Mouse (Mus musculus): ENCODE results near the gene Gm14147. TPM values are rescaled to one million over a fixed set of nuclear protein-coding genes. Genes with fewer than 3 reads are reported as not detected.
"Not testable (repeated sequence)": the region's sequence is repeated elsewhere in the genome, so short reads cannot be mapped to it uniquely, and the experiment has no call there.

Gm14147 gene
- not detected in 2 replicates for polyA plus RNA-seq (2015; fragmentation: Nextera tagmentation; extraction: Ambion mirVana)

GRCm38 (mm10) chr2:151097945-151098344 lies at the start of gene Gm14147:
TSS of gene Gm14147 (plus strand) at chr2:151098245.
- no CpG with 5 or more reads among the region's 3 CpGs for WGBS
- not testable (repeated sequence) for H3K4me2 ChIP-seq (replicated peaks); H3K4me3 ChIP-seq; ATAC-seq (ENCODE audit: low FRiP score, low read depth); H3K27ac ChIP-seq; H3K4me1 ChIP-seq; H3K9me3 ChIP-seq; H3K9ac ChIP-seq; H3K27me3 ChIP-seq; H3K36me3 ChIP-seq

DNA sequence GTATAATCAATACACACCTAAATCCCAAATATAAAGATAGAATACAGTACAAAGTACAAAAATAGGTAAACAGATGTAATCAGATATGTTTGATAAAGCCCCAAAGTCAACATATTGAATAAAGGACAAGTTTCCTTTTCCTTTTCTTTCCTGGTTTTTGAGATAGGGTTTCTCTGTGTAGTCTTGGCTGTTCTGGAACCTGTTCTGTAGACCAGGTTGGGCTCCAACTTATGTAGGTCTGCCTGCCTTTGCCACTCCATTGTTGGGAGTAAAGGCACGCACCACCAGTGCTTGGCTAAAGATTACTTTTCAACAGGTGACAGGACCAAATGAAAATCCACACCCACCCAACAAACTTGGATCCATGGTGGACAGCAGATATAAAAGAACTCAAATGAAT lies 41.4 kb upstream of the Gm14147 start:
- Histone ChIP-seq H3K9ac (no peak overlapping the region), H3K4me3 (no peak overlapping the region)
- no peak for ATAC-seq (ENCODE audit: low FRiP score, low read depth)

GRCm38 (mm10) chr2:151092250-151092649 lies 5.8 kb upstream of the Gm14147 start, which contains the start of gene Gm14151:
TSS of gene Gm14151 (minus strand) at chr2:151092350.
- H3K4me1 ChIP-seq; H3K4me2 ChIP-seq (replicated peaks); H3K27ac ChIP-seq; H3K9me3 ChIP-seq; H3K27me3 ChIP-seq; H3K36me3 ChIP-seq; ATAC-seq (ENCODE audit: low FRiP score, low read depth); H3K9ac ChIP-seq; H3K4me3 ChIP-seq: not testable (repeated sequence)
- no CpG with 5 or more reads among the region's 3 CpGs for WGBS

More for the DNA sequence above, 41.4 kb upstream of the Gm14147 start:
- H3K4me2 ChIP-seq (replicated peaks): no peak overlapping the region
- H3K36me3 ChIP-seq: no peaks in the 10 kb centered on the region
- no peaks in the 10 kb centered on the region for H3K4me1 ChIP-seq
- WGBS: 65% methylated on average over 1 of the region's 1 CpGs
- H3K9me3 ChIP-seq: 0 out of 2 replicates have a peak, but pooled peaks cover 3% of the 10 kb centered on the region
- no peaks in the 10 kb centered on the region for H3K27me3 ChIP-seq
- no peak overlapping the region for H3K27ac ChIP-seq

Other genes with a start within 250 kb of the Gm14147 start
- gene Abhd12, start 193.5 kb upstream of the Gm14147 start, polyA plus RNA-seq (2015; fragmentation: Nextera tagmentation; extraction: Ambion mirVana): 68.1 and 75.6 TPM in 2 replicates
- gene Gins1, start 192.8 kb upstream of the Gm14147 start, polyA plus RNA-seq (2015; fragmentation: Nextera tagmentation; extraction: Ambion mirVana): 49.7 and 55.3 TPM in 2 replicates
- 8.6 and 9.8 TPM in 2 replicates for gene Ninl, start 58.9 kb upstream of the Gm14147 start, polyA plus RNA-seq (2015; fragmentation: Nextera tagmentation; extraction: Ambion mirVana)
- 49.4 and 51.4 TPM in 2 replicates for gene Nanp, start 58.8 kb upstream of the Gm14147 start, polyA plus RNA-seq (2015; fragmentation: Nextera tagmentation; extraction: Ambion mirVana)
- gene Gm14151, start 5.9 kb upstream of the Gm14147 start, polyA plus RNA-seq (2015; fragmentation: Nextera tagmentation; extraction: Ambion mirVana): not detected in 2 replicates